Mouse (Mus musculus) kidney, postnatal 4 days (tissue): ENCODE measurements around the gene Gm19426.

Experiments used
- DNase-seq, 2 experiments: peaks; one replicate each; pipeline ENCODE4 v3.0.0; 2021; ENCODE audit warnings: mixed read lengths in 2 of 2

Gene Gm19426

DNA sequence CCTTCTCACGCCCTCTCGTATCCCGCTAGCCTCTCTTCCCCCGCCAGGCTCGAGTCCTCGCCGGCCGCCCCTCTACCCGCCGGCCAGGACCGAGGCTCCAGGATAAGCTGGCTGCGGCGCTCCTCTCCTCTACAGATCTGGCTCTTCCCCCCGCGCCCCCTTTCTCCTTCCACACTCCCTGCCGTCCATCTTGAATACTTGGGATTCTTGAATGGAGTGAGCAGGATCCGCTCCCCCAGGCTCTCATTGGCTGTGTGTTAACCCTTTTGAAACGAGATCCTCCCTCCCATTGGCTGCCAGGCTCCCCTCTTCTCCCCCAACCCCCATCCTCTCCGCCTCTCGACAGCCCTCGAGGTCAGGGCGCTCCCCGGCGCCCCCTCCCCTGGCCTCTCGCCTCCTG is at the start of gene Gm19426:
TSS of gene Gm19426 (minus strand) at position 95 of the 400 bp plus-strand sequence.
- DNase-seq, result peak; percentile 86 to 91

- no peak for DNase-seq
These were observed 49.7 kb upstream of the Gm19426 start for GRCm38 (mm10) chr2:84793154-84793553.

GRCm38 (mm10) chr2:84792516-84792915 is 49.1 kb upstream of the Gm19426 start:
- DNase-seq, result no peak

- no peak for DNase-seq
These were observed 47.0 kb upstream of the Gm19426 start for GRCm38 (mm10) chr2:84790418-84790817.

DNA sequence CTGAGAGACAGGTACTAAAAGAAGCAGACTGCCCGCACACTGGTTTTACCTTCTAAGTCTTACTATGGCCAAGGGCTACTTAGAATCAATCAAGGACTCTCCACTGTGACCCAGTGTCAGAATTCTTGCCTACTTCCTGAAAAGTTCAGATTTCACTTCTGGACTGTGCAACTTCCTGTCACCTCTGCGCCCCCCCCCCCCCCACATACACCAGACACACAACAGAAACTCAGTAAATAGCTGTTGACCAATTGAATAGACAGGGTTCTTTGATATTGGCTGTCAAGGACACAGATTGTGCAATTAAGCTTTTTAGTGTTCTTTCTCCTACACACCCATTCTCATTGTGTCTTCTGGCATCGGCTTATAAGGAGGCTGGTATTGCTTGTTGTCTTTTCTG is 44.9 kb upstream of the Gm19426 start:
- no peak for DNase-seq

DNA sequence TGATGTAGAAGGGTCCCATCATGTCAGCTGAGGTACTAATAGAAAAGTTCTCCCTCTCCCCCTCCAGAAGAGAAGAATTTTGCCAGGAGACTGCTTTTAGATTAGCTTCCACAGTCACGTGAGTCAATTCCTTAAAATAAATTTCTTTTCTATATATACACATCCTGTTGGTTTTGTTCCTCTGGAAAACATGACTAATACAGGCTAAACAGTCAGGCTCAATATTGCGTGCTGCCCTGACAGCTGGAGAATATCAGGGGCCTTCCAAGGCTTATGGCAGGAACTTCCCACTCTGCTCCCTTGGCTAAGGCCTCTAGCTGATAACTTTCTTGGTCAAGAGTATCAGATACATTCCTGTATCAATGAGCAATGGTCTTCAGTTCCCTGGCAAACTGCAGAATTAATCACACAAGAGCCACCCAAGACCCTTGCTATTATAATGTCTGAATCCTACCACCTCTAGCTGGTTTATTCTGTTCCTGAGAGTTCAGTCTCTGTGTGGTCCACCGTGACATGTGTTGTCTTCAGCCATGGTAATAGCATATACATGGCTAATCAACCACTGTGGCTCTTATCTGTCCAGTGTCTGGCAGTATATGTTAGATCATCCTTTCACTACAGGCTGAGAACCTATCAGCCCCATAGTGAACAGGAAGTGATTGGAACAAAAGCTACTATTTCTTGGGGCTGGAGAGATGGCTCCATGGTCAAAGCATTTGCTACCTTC is 40.5 kb upstream of the Gm19426 start:
- peak; percentile 23 to 53 for DNase-seq

DNA sequence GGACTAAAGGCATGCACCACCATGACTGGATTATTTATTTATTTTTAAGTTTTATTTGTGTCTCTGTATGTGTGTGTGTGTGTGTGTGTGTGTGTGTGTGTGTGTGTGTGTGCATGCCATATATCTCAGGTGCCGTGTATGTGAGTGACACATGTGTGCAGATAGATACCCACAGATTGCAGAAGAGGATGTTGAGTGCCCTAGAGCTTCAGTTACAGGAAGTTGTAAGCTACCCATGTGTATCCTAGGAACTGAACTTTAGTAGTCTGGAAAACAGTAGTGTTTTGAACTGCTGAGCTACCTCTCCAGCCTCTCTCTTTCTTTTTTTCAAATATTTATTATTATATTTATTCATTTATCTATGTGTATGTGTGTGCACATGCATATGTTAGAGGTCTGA is 39.9 kb upstream of the Gm19426 start:
- no peak for DNase-seq

- DNase-seq, result peak; percentile 16 to 38
These were observed 35.8 kb upstream of the Gm19426 start for GRCm38 (mm10) chr2:84779210-84779609.

DNA sequence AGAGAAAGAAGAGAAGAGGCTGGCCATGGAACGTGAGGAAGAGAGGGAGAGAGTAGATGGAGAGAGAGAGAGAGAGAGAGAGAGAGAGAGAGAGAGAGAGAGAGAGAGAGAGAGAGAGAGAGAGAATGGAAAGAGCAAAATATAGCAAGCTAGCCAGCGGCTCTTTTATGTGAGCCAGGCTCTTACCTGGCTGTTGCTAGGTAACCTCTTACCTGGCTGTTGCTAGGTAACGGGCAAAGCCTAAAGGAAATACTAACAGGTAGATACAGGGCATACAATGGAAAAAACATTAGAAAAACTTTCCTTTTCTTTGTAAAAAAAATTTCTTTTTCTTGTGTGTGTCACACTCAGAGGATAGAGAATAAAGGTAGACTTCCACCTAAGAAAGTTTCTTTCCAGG is 34.3 kb upstream of the Gm19426 start:
- DNase-seq, result no peak

DNA sequence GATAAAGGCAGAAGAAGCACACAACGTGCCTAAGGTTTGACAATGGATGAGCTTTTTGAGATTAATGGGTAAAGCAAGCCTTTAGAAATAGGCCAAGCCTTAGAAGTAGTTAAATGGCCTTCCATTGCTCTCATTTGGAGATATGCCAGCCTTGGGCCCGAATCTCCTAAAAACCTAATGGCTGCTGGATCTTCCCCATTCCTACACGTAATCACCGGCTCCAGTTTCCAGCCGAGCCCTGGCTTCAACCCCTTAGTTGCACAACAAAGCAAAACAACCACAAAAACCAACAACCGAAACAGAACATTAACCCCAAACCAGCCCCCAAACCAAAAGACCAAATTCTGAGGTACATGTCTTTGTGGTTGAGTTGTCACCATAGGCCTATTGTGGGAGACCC is 32.2 kb upstream of the Gm19426 start:
- DNase-seq, result peak; percentile 7 to 25

DNA sequence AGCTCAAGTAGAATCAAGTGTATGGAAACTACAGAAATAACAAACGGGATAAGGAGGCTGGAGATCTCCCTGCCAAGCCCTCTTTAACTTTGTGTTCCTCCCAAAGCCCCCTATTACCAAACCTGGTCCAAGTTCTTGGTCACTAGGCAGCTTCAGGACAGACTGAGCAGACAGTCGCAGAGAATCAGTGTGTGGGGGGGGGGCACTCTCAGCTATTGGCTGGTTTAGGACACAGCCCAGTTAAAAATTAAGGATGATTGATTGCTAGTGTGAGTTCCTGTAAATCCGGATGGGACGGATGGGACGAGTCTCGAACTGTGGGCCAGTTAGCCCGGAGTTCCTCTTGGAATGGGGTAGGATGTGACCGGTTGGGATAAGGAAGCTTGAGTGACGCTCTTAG is 31.8 kb upstream of the Gm19426 start, which contains the start of gene Serping1:
TSS of gene Serping1 (minus strand) at position 204 of the 400 bp plus-strand sequence.
- DNase-seq, result peak; percentile 36 to 59

DNA sequence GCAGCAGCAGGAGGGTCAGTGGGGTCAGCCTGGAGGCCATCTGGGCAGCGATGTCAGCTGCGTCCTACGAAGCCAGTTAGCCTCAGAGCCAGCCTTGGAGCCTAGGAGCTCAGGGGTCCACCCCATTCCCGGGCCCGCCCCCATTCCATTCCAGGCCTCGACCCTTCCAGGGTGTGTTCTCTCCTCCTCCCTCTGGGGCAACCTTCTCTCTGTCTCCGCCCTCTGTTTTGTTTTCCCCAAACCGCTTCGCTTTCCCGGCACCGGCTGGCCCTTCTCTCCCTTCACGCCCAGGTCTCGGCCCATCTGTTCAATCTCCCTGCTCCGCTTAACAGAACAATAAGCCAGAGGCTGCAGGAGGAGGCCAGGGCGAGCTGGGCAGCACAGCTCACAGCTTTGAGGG is 31.3 kb upstream of the Gm19426 start:
- peak; percentile 84 to 88 for DNase-seq

DNA sequence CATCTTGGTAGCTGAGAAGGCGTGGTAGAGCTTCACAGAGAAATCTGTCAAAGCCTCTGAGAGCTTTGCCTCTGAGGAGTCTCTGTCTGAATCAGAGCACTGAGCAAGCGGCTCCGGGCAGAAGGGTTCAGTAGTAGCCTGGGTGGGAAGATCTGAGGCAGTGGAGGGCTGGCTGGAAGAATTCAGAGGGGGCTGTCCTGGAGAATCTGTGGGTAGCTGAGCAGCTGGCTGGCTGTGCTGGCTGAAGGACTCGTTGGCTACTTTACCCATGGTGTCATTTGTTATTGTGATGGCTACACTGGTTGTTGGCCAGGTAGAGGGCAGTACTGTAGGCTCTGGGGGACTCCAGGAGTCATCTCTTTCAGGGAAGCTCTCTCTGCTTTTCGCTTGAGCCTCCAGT is 29.7 kb upstream of the Gm19426 start:
- no peak for DNase-seq

GRCm38 (mm10) chr2:84772454-84772853 is 29.0 kb upstream of the Gm19426 start:
- DNase-seq, result no peak

DNA sequence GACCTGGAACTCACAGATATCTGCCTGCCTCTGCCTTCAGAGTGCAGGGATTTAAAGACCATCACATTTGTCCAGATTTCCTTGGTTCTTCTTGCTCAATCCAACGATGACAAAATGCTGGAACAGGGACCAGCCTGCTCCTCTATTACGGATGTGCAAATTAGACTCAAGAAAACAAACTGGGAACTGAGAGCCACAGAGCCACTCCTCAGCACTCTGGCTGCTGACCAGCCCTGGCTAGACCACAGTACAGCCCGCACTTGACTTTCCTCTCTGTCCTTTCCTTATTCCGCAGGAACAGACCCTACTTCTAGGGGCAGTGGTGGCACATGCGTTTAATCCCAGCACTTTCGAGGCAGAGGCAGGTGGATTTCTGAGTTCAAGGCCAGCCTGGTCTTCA is 27.0 kb upstream of the Gm19426 start:
- no peak for DNase-seq

GRCm38 (mm10) chr2:84762818-84763217 is 19.4 kb upstream of the Gm19426 start:
- no peak for DNase-seq

- no peak for DNase-seq
These were observed 18.8 kb upstream of the Gm19426 start for GRCm38 (mm10) chr2:84762295-84762694.

DNA sequence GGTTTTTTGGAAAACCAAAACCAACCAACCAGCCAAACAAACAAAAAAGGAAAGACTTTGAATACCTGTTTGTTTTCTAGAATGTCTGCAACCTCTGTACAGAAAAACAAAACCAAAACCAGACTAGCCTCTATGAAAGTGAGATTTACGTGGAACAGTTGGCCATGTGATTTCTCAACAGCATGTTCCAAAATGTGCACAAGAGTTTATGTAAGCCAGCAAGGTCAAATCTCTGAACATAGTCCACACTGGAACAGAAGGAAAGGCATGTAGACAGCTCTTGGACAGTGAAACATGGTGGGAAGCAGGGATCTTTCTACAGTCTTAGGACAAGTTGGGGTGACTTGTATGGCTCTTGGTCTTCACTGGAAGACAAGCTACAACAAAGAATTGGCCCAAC is 18.4 kb upstream of the Gm19426 start:
- DNase-seq, result no peak

GRCm38 (mm10) chr2:84761309-84761708 is 17.9 kb upstream of the Gm19426 start:
- no peak for DNase-seq

DNA sequence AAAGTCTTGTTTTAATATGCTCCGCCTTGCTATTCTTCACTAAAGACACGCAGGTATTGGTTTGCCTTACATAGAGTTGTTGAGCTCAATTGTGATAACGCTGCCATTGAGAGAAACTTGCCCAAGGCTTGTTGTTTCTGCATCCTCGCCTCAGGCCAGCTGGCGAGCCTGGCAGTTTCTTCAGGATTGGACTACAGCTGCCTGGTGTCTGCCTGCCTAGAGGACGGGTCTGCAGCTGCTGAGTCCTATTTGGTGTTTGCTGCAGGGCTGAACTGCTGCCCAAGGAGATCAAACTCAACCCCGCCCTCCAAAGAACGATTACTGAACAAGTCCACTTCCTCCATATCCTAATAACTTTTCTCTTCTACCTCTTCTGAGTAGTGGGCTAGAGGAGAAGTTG is 17.3 kb upstream of the Gm19426 start:
- no peak for DNase-seq

DNA sequence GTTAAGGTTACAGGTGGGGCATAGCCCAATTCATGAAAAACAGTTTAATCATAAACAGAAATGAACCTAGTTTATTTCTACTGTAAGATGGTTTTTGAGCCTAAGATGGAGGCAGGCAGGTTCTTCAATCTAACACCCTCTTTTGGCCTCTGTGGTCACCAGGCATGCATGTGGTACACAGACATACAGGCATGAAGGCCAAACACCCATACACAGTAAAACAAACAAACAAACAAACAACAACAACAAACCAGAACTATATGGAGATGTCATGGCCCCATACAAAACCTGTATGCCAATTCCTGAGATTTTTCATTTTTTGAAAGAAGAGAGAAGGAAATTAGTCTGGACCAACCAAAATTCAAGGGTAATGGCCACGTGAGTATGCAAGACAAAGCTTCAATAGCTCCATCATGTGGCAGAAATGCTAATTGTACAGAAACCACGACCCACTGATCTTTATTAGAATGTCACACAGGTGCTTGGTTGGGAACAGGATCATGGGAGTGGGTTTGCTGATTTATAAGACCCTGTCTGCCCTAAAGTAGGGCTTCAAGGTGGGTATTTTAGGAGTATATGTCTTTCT is 15.2 kb upstream of the Gm19426 start:
- peak; percentile 25 to 49 for DNase-seq

DNA sequence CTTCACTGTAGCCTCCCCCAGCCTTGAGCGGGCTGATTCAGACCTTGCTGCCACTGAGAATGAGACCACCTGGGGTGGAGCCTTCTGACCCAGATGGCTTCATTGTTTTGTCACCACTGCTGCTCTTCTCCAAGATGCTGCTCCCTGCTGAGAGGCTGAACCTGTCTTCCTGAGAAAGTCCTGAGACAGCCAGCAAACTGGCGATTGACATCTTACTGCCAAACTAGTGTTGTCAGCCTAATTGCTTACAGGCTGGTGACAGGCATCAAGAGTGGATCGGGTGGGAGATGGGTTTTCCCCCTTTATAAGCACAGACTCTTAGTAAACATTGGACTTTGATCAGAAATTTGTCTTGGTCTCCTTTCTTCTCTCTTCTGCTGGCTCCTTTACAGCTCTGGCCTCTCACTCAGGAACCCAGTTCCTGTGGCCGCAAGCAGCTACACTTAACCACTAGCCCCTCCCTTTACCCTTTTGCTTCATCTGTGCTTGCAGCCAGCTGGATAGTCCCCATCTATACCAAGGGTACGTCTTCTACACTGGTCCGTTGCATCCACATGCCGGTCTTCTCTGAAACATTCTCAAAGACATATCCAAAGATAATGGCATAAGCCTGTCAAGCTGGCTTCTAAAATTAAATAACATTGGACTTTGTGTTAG is 13.7 kb upstream of the Gm19426 start:
- DNase-seq, result no peak

DNA sequence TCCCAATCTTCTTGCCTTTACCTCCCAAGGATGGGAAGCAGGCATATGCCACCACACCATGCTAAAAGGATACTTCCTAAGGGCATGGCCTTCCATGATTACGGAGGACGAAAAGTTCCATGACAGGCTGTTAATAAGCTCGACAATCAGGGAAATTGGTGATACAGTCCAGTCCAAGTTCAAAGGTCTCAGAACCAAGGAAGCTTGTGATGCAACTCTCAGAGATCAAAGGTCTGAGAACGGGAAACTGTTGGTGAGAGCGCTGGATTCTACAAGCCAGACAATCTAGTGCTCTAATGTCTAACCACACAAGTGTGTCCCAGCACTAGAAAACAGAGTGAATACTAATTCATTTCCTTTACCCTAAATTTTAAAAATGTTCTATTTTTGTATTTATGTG is 12.8 kb upstream of the Gm19426 start:
- no peak for DNase-seq

DNA sequence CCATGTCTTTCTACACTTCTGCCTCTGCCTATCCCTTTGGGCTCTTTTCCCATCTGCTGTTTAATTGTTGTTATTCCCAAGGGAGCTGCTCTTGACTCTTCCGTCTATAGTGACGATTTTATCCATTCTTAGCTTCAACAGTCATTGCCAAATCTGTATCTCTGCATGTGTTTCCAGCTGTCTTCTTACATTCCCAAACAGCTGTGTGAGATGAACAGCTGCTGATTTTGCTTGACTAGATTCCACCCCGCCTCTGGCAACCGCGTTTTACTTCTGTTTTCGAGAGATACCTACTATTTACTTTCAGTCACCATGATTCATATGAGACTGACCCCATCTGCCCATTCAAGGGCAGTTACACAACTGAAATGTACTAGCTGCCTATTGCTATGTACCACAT is 6.7 kb upstream of the Gm19426 start:
- peak in 1 of 2 experiments; percentile 21 for DNase-seq
